Mouse (Mus musculus) telencephalon, adult 2 months (tissue): ENCODE results near the gene Vav3.

Source experiments
- DNase-seq: peaks from one replicate; pipeline ENCODE4 v3.0.0-alpha.2; 2011; ENCODE audit warnings: low read depth, low spot score

Gene Vav3

DNA sequence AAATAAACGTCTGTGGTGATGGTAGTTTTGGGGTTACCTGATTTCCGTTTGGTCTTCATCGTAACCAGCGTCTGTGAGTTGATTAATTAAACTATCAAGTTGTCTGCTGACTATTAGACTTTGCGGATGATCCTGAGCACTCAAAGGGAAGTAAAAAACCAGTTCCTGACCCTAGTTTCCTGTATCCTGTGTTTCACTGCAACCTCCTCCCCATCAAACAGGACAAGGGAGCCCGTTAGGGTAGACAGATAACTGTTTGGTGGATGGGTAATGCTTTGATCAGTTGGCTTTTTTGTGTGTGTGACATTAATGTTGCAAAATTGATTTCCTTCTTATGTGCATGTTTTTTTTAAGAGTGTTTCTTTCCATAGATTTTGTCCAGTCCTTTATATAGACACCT lies 12.2 kb downstream of the Vav3 start:
- DNase-seq, result no peak

DNA sequence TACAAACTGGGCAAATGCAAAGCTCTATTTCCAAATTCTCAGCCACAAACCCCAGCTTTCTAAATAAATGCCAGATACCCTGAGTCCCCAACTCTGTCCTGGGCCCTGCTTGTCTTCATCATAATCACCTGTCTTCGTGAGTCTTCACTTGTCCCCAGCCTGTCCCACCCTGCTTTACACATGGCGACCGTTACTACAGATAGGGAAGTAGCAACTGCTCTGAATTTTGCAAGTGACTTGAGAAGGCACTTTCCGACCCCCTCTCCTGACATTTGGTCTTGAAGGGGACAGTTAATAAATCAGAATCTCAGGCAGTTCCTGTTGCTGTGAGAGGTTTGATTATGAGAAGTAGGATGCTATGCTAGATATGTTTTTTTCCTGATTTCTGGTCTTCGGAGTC lies 13.4 kb downstream of the Vav3 start:
- DNase-seq, result no peak

DNA sequence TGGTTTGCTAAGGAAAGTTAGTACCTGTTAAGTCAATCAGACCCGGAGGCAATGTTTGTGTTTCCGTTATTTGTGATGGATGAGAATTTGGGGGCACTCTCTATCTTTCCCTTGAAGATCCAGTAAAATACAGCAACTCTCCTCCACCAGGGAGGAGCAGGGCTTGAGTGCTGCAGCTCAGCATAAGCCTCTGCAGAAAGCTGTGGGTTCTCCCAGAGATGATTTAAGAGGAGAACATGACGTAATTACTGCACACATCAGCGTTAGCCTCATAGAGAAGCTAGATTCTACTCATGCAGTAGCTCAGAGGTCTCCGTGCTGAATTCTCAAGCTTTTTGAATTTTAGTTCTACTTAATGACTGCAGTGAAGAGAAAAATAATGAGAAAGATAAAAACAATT lies 14.7 kb downstream of the Vav3 start:
- DNase-seq, result no peak

DNA sequence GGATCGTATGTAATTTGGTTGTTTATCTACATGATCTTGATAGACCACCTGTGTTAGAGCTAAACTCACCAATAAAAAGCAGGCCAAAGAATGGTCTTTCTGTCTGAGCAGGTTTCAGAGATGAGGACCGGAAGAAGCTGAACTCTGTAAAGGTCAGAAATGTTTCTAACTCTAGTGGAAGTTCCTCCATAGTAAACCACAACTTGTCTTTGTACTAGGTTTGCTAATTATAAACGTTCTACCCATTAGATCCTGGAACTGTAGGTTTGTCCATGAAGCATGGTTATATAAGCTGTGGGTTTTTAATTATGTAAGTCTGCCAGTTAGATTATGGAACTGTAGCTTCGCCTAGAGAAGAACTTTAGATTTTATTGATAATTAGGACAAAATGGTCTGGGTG lies 20.3 kb downstream of the Vav3 start:
- DNase-seq, result no peak

DNA sequence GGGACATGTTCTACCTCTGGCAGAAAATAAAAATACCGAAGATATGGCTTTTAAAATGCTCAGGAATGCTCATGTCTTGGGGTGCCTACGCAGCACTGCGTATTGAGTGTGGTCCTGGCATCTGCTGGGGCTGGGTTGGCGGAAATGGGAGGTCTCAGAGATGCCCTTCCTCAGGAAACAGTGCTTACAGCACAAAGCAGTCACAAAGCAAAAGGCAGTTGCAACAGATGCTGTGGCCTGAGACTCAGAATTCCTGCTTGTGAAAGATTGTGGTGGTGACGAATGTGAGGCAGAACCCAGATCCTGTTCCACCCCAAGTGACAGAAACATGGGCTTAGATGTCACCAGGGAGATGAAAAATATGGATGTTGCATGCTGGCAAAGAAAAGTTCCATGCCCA lies 21.4 kb downstream of the Vav3 start:
- DNase-seq, result no peak

DNA sequence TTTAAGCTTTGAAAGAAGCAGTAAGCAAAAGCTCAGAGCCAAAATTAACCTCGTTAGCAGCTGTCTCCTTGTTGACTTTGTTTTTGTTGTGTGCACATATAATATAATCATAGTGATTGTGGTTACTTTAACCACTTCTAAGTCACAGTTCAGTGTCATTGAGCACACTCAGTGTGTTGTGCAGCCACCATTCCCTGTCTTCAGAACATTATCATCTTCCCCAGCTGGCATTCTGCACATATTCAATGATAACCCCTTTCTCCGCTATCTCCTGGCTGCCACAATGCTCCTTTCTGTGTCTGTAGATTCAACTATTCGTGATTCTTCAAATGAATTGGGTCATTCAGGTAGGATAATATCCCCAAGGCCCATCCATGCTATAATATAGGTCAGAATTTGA lies 21.9 kb downstream of the Vav3 start:
- no peak for DNase-seq

DNA sequence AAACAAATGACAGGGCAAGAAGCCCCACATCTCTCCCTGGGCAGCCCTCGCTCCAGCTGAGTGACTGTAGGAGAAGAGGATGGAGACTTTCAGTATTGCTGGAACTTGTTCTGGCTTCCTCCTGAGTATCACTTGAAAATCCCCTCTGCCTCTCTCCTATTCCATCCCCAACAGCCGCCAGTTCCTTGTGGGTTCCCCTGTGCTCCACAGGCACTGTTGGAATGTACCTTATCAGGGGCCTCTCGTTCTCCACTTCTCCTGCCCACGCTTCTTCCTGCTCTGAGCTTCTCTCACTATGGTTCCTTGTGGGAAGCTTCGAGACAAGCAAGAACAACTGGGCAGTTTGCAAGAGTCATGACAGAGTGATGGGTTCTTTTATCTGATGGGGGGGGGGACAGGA lies 23.1 kb downstream of the Vav3 start:
- no peak for DNase-seq

DNA sequence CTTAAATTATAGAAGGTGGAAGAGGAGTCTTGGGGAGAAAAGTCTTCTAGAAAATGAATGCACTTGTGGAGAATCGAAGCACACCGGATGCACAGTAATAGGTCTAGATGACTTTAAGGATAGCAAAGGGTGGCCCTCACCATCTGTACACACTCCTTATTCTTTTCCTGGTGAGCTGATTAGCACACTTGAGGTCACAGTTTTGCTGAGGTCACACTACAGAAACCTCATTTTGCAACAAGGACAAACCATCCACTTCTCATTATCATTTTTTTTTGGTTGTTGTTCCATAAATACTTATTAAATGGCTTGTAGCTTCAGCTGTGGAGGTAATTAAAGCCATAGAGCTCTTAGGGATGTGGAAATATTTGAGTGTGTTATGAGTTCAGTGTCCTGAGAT lies 25.4 kb downstream of the Vav3 start:
- DNase-seq, result no peak

DNA sequence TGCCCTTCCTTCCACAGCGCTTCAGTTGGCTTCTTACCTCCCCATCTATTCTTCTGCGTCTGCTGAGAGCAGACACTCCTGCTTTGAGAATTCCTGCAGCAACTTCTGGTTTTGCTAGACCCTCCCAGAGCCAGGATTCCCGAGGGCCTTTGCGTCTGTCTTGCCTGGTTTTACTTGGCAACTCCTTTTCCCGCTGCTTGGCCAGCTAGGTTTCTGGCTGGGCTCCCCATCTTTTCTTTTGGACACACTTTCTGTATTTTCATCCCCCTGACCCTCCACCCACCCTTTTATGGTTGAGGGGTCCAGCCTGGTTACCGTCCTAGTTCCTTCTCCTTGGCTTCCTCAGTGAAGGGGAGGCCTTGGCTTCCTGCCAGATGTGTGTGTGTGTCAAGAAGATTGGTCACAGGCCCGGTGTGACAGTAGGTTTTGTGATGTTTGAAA lies 26.0 kb downstream of the Vav3 start:
- DNase-seq, result no peak

DNA sequence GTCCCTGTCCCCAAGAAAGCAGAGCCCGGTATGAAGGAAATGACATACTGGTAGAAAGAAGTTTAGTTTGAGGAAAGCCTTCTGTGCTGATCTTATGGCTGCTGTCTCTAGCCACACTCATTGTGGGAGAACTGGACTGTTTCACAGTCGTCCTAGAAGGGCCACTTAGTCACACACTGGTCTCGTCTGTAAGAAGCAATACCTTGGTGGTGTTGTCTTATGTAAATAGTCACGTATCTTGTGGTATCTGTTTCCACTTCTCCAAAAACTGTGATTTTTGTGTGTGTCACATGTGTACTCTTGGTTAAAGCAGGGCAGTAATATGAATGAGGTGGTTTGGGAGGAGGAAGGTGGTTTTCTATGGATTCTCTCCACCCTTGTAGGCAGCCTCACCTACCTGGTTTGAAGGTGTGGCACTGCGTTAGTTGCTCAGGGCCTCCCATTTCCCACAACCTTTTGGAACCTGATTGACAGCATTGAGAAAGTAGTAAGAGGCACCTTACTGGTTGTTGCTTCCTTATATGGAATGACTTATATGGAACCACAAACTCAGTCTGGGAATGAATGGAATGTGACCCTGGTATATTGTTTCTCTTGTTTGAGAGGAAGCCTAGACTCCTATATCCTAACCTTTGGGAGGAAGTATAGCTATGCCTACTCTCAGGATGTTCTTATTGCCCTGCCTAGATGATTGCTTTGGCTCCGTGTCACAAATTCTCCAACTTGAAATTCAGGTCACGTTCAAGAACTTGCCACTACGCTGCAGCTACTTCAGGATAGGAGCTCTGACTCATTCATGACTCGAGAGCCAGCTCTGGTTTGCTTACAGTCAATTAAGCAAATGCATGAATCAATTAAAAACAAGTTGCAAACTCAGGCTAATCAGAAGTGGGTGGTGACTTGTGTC lies 28.2 kb downstream of the Vav3 start:
- peak; percentile 34 for DNase-seq

DNA sequence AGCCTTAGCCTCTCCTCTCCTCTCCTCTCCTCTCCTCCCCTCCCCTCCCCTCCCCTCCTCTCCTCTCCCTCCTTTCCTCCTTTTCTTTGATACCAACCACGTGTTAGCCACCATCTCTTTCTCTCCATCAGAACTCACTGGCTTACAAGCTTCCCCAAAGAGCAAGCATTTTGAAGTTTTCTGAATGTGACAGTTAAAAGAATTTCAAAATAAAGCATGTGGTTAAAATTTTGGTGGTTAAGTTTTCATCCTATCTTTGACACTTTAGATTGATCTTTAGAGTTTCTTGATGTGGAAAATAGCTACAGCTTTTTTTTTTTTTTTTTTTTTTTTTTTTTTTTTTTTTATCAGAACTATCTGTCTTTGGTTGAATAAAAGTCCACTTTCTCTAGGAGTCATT lies 31.1 kb downstream of the Vav3 start:
- no peak for DNase-seq

DNA sequence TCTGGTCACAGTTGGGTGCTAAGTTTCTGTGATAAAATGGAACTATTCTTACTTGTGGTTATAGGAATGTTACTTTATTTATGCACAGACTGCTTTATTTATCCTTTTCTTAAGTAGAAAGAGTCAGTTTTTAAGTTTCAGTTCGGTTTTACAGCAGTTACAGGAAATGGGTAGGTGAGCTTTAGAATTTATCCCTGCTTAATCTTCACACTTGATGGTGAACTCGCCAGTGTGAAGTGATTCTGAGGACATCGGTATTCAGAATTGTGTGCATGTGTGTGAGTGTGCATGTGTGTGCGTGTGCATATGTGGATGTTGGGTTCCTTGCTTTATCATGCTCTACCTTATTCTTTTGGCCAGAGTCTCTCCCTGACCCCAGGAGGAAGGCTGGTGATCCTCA lies 32.2 kb downstream of the Vav3 start:
- DNase-seq, result no peak

DNA sequence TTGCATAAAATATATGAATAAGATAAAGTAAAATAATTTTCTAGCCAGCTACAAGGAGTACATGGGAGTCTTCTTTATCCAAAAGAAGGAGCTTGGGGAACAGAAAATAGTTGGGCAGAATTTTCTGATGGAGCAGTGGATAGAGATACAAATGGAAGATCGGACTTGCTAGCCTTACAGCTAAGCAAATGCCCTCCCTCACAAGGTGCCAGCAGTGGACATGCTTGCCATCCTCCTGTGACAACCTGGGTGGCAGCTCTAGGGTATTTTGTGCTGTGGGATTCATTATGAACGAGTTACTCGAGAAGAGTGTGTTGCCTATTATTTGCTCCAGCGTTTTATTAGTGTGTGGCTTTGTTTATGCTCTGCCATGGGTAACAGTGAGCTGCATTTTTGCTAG lies 37.8 kb downstream of the Vav3 start:
- DNase-seq, result no peak

DNA sequence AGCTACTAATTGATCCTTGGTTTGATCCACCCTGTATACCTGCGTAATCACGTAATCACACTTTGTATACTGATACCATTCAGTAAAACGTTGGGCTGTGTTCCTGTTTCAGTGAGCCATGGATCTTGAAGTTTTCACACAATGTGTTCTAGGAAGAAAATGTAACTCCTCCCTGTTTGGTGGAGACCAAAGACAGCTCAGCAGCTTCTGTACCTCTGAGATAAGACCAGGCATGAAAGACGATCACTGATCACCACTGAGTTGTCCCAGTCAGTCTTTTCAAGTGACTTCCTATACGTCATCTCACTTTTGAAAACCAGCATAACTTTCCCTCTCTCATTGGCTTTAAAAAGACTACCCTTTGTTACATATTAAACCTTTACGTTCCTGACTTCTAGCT lies 38.2 kb downstream of the Vav3 start:
- no peak for DNase-seq

DNA sequence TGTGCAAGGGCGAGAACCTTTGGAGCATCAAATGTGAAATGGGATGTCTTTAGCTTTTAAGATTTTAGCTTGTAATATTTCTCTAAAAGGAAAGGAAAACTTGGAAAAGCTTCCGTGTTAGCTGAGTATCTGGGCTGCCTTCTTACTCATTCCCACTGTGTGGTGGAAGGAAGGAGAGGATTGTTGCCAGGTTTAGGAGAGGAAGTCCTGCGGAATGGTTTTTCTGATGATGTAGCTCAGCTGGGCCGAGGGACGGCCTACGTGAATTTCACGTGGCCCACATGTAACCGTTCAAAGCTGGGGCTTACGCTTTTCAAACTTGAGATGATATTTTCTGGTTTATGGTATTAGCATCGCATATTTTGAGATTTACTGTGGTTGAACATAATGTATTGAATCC lies 48.3 kb downstream of the Vav3 start:
- no peak for DNase-seq

DNA sequence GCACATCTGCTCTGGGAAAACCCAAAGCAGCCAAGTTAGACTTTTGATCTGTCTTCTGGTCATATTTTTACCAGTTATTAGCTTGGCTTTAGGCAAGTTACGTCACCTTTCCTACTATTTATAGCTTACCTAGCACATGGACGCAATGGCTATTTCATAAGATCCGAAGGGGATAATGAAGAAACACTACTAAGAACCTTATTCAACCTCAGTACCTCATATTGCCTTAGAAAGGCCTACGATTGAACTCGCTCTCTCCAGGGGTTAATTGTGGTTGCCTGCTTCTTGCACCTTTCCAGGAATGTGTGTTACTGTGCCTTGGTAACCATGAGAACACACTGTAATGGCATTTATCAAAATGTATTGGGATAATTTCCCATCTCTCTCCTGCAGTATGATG lies 61.1 kb downstream of the Vav3 start:
- no peak for DNase-seq

DNA sequence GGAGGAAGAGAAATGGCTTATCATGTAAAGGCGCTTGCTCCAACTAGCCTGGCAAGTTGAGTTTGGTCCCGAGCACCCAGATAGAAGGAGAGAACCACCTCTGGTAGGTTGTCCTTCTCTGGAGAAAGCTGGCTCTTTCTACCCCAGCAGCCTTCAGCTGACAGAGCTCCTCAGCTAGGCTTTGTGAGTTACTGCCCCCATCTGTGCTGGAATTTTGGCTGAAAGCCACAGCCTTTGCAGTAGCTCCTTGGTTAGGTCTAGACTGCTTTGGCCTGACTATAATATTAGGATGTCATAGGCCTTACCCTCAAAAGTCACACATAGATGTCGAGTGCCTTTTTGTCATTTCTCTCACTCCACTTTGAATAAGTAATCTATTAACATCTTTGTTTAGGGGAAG lies 70.8 kb downstream of the Vav3 start:
- DNase-seq, result no peak

DNA sequence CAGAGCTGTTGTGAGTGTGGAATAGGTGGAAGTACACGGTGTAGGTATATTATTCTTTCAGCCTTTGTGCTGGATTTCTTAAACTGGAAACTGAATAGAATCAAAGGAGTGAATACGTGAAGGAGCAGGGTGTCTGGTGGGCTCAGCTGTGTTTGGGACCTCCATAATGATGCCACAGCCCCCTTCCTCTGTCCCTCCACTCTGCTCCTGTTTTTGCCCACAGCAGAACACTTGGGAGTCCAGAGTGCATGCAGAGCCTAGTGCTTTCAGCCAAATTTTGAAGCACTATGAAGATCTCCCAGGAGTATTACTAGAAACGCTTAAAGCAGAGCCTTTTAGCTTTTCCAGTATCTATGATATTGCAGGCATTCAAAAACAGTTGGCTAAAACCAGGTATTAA lies 80.0 kb downstream of the Vav3 start:
- DNase-seq, result no peak

DNA sequence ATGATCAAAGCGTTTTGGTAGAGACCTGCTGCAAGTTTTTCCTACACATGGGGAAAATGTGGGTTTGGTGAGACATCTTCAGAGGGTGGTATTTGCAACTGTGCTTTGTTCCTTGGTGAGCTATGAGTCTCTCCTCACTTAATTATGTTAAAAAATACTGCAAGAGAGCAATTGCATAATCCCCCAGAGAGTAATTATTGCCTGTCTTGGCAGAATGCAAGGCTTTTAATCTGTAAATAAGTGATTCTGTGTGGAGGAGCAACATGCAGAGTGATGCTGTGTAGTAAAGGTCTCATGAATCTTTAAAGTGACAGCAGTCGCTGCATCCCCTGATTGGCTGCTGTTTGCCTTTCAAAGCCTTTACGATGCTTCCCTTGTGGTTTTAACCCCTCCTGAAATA lies 80.6 kb downstream of the Vav3 start:
- DNase-seq, result peak; percentile 39

DNA sequence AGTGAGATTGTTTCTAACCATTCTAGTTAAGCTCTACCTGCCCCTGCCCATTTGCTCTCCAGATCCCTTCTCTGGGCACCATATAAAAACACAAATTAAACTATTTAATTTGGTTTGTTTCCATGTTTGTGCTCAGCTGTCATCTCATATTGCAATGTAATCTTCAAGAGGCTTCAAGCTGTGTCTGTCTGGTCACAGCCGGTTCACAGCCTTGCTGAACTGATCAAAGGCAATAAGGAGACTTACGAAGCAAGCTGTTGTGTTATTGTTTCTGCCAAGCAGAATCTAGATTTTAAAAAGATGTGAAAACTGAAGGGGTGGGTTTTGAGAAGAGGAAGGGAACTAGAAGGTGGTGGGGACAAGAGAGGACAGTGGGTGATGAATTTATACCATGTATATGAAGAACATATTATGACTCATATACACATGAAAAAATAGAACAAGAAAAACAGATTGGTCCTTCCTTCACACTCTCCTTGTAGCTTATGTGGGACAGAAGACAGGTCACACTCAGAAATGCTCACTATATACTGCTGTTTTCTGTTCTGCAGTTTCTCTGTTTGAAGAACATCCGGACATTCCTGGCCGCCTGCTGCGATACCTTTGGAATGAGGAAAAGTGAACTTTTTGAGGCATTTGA lies 83.1 kb downstream of the Vav3 start:
- peak; percentile 33 for DNase-seq

DNA sequence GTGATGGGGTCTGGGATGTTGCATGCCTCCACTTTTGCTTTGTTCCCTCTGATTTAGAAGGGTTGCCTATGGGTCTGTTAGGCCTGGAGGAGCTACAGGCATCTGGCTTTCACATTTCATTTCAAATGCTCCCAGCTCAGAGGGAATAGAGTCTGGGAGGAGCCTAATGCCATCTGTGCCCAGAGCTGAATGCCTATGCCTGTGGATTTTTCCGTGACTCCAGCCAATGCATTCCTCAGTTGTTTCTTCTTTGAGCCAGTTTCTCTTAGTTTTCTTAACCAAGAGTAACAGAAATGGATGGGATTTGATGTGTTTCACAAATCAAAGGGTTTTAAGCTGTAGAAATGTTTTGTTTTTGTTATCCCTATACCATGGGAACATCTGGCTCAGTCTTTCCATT lies 90.8 kb downstream of the Vav3 start:
- no peak for DNase-seq

DNA sequence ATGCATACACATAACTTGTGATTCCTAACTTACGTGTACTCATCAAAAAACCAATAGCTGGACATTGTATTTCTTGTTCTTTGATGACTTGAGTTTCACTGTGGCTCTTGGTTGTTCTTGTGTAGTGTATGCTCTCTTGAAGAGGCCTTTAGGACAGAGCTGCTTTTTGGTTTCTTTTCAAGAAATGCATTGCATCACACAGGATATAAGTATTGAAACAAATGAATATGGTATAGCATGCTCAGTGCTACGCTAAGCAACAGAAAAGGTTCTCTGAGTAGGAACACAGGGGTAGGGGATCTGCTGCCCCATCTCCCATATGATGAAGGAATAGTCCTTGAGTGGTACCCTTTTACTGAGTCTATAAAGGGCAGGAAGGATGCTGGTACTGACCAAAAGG lies 98.1 kb downstream of the Vav3 start:
- DNase-seq, result no peak

DNA sequence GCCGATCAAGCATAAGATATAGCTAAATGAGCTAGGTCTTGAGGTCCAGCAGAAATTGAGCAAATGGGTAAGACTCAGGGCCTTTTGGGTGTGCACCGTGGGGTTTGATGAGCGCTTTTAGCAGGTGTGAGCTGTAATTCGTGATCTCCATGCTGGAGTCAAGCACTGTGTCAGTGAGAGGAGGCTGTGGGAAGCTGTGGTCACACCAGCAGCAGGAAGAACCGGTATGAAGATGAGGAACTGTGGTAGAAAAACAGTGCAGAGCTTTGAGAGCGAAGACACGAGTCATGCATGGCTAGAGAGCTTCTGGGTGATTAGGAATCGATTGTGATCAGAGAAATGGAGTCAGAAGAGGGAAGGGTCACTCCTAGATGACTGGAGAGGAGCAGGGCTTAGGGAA lies 98.8 kb downstream of the Vav3 start:
- DNase-seq, result no peak
